Mouse (Mus musculus) heart, embryonic 12.5 days (tissue): ENCODE data around the gene Mocs1. TPM values are rescaled to one million over a fixed set of nuclear protein-coding genes. Genes with fewer than 3 reads are reported as not detected.

Experiments
- ATAC-seq: fragments of 200-750 bp; cut with Nextera tagmentation; 2 replicates; pipeline ENCODE4 v1.8.0; 2017; ENCODE audit warnings: moderate TSS enrichment, moderate library complexity; ENCODE audit not compliant: insufficient number of reproducible peaks, low FRiP score
- H3K27ac ChIP-seq: fragments of 300-500 bp; sonication (generic); 2 replicates; pipeline ENCODE4 v1.5.1; 2016; ENCODE audit warnings: mild to moderate bottlenecking, moderate library complexity; ENCODE audit not compliant: poor library complexity, severe bottlenecking
- H3K27me3 ChIP-seq: fragments of 300-500 bp; sonication (generic); replicated peaks from 2 replicates; pipeline ENCODE4 v1.6.1; 2016; ENCODE audit warnings: mild to moderate bottlenecking, moderate library complexity
- H3K36me3 ChIP-seq: fragments of 300-500 bp; sonication (generic); 2 replicates; pipeline ENCODE4 v1.6.1; 2016; ENCODE audit warnings: mild to moderate bottlenecking, moderate library complexity
- H3K4me1 ChIP-seq: fragments of 300-500 bp; sonication (generic); replicated peaks from 2 replicates; pipeline ENCODE4 v1.6.1; 2016; ENCODE audit warnings: mild to moderate bottlenecking
- H3K4me2 ChIP-seq: fragments of 300-500 bp; sonication (generic); 2 replicates; pipeline ENCODE4 v1.6.1; 2016; ENCODE audit warnings: mild to moderate bottlenecking, moderate library complexity
- H3K4me3 ChIP-seq: fragments of 300-500 bp; sonication (generic); 2 replicates; pipeline ENCODE4 v1.5.1; 2016; ENCODE audit warnings: mild to moderate bottlenecking
- H3K9ac ChIP-seq: fragments of 300-500 bp; sonication (generic); 2 replicates; pipeline ENCODE4 v1.6.1; 2016; ENCODE audit warnings: mild to moderate bottlenecking, moderate library complexity
- H3K9me3 ChIP-seq: fragments of 300-500 bp; sonication (generic); replicated peaks from 2 replicates; pipeline ENCODE4 v1.6.1; 2016; ENCODE audit warnings: mild to moderate bottlenecking, moderate library complexity
- WGBS: fragments of 180-500 bp; shearing (Covaris S2); methylation state at CpG from one replicate; pipeline ENCODE4 v1.1.7; 2016; 5-methylcytosine and 5-hydroxymethylcytosine counted together
- polyA plus RNA-seq: library from polyadenylated mRNA; unstranded; fragments of >200 nt; fragmentation: Nextera tagmentation; extraction: Ambion mirVana; gene quantifications from 2 replicates; pipeline ENCODE4 v1.2.1, GENCODE M21; 2016

Mocs1 gene
- polyA plus RNA-seq = 6.6 TPM in 2 replicates

GRCm38 (mm10) chr17:49428239-49428688, at the start of gene Mocs1:
Mocs1 (plus strand) TSS chr17:49428362.
- peak; percentile 98 for ATAC-seq
- Histone ChIP-seq H3K4me2 (peak within 1 kb of the TSS; percentile 85), H3K4me1 (peaks cover 34% of the 10 kb centered on the region), H3K27ac (peak within 1 kb of the TSS; percentile 9; the same call in 1 of the 2 replicates), H3K27me3 (no peaks in the 10 kb centered on the region), H3K4me3 (peak within 1 kb of the TSS; percentile 67), H3K36me3 (peaks cover 5% of the 10 kb centered on the region), H3K9ac (peak within 1 kb of the TSS; percentile 84), H3K9me3 (no peaks in the 10 kb centered on the region)
- under 1% methylated on average over 28 of the region's 28 CpGs for WGBS

DNA sequence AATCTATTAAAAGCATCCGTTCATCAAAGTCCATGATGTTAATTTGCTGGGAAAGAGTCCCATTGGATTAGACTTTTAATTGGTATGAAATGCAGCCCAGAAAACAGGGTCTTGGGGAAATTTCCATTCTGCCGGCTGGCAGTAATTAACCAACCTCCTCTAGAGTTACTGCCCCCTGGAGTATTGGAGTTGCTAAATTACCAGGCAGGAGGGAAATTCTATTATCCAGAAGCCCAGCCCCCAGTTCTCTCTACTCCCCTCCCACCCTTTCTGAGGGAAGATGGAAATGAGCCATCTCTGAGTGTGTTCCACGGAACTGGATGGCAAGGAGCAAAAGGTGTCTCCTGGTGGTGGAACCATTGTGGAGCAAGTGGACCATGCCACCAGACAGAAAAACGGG, 48.5 kb upstream of the Mocs1 start:
- H3K36me3 ChIP-seq = no peaks in the 10 kb centered on the region
- no peak overlapping the region for H3K9ac ChIP-seq
- no peak for ATAC-seq
- H3K27me3 ChIP-seq = peaks cover 8% of the 10 kb centered on the region; the same call in 1 of the 2 replicates
- no peaks in the 10 kb centered on the region for H3K9me3 ChIP-seq
- H3K4me1 ChIP-seq = peaks cover 12% of the 10 kb centered on the region
- no peak overlapping the region for H3K4me2 ChIP-seq
- 78% methylated on average over 4 of the region's 4 CpGs for WGBS
- H3K27ac ChIP-seq = no peak overlapping the region
- no peak overlapping the region for H3K4me3 ChIP-seq

DNA sequence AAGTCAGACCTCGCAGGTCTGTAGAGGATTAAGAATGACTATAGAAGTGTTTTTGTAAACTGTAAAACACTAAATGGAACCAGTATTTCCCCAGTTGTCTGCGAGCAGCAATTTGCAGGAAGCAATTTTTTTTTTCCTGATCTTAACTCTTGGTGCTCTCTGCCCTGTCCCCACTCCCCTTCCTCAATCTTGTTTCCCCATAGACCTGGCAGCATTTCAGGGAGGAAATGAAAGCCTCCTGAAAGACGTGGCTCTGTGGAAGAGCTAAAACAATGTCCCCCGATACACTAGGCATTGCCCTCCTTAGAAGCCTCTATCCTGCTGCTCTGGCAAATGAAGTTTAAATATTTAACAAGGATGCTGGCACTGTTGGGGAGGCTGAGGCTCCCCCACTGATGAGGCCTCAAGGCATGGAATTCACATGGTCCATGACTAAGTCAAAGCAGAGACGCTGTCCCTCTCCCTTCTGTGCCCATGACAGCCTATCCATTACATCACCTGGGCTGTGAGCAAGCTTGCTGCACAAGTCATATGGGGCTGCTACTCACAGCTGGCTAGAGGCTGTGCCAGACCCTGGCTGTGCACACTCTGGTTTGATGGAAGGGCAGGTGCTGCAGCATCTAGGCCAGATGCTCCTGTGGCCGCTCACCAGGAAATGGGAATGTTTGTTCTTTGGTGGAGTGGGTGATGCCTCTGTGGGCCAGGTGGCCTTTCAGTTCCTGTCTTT, 43.8 kb upstream of the Mocs1 start:
- Histone ChIP-seq H3K27me3 (peaks cover 8% of the 10 kb centered on the region; the same call in 1 of the 2 replicates), H3K4me3 (no peak overlapping the region), H3K36me3 (no peaks in the 10 kb centered on the region), H3K4me1 (peaks cover 6% of the 10 kb centered on the region), H3K4me2 (no peak overlapping the region), H3K9me3 (peaks cover 6% of the 10 kb centered on the region), H3K9ac (no peak overlapping the region), H3K27ac (no peak overlapping the region)
- WGBS = 41% methylated on average over 6 of the region's 6 CpGs
- ATAC-seq = no peak

GRCm38 (mm10) chr17:49387741-49388140, 40.4 kb upstream of the Mocs1 start:
- Histone ChIP-seq H3K4me3 (no peak overlapping the region), H3K27ac (no peak overlapping the region), H3K36me3 (no peaks in the 10 kb centered on the region), H3K4me1 (peaks cover 6% of the 10 kb centered on the region), H3K9ac (no peak overlapping the region), H3K4me2 (no peak overlapping the region), H3K9me3 (peaks cover 6% of the 10 kb centered on the region), H3K27me3 (peaks cover 8% of the 10 kb centered on the region; the same call in 1 of the 2 replicates)
- WGBS = 77% methylated on average over 2 of the region's 2 CpGs
- no peak for ATAC-seq

DNA sequence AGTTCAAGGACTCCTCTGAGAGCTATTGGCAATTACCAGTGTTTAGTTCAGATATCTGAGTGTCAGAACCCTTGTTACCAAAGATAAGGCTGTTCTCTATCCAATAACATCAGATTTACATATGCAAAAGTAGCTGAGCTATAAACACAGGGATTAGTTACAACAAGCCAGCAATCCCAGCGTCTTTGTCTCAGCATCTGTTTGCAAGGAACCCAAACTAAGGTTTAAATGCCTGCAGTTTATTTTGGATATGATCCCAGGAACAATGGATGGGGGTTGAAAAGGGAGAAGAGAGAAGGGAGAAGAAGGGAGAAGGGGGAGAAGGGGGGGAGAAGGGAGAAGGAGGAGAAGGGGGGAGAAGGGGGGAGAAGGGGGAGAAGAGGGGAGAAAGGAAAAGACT, 35.4 kb upstream of the Mocs1 start:
- WGBS = 18% methylated on average over 1 of the region's 1 CpGs
- H3K9me3 ChIP-seq = peaks cover 1% of the 10 kb centered on the region

GRCm38 (mm10) chr17:49394836-49395235, 33.3 kb upstream of the Mocs1 start:
- H3K4me3 ChIP-seq = no peak overlapping the region
- no peak for ATAC-seq

More for the DNA sequence above, 35.4 kb upstream of the Mocs1 start:
- H3K4me2 ChIP-seq = no peak overlapping the region
- H3K4me1 ChIP-seq = no peaks in the 10 kb centered on the region
- ATAC-seq = no peak
- H3K9ac ChIP-seq = no peak overlapping the region
- H3K27me3 ChIP-seq = peaks cover 4% of the 10 kb centered on the region; the same call in 1 of the 2 replicates
- no peak overlapping the region for H3K4me3 ChIP-seq
- H3K27ac ChIP-seq = no peak overlapping the region
- no peaks in the 10 kb centered on the region for H3K36me3 ChIP-seq

DNA sequence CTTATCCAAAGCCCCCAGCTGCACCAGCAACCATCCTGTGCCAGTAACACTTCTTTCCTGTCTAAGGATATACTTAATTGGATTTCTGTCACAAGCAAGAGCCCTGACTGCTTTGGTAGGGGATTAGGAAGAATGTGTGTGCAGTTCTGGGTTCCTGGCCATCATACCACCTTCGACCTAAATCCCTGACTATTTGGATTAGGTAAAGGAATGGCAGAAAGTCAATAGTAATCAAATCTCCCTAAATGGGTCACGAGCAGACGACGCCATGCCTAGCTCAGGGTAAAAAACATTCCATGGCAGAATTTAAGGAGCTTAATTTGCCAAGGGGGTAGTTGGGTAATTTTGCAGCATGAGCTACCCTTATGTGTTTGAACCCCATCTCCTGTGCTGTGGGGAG, 28.6 kb upstream of the Mocs1 start:
- no peak for ATAC-seq
- Histone ChIP-seq H3K9ac (peak overlapping the region; percentile 45; the same call in 1 of the 2 replicates), H3K27ac (no peak overlapping the region), H3K36me3 (no peaks in the 10 kb centered on the region), H3K4me2 (no peak overlapping the region), H3K4me3 (no peak overlapping the region), H3K27me3 (peaks cover 4% of the 10 kb centered on the region; the same call in 1 of the 2 replicates), H3K4me1 (no peaks in the 10 kb centered on the region), H3K9me3 (no peaks in the 10 kb centered on the region)
- 70% methylated on average over 4 of the region's 4 CpGs for WGBS

More at GRCm38 (mm10) chr17:49394836-49395235, 33.3 kb upstream of the Mocs1 start:
- Histone ChIP-seq H3K9ac (no peak overlapping the region), H3K4me2 (no peak overlapping the region), H3K4me1 (no peaks in the 10 kb centered on the region), H3K27ac (no peak overlapping the region), H3K27me3 (peaks cover 4% of the 10 kb centered on the region; the same call in 1 of the 2 replicates), H3K36me3 (no peaks in the 10 kb centered on the region), H3K9me3 (no peaks in the 10 kb centered on the region)
- WGBS = 50% methylated on average over 1 of the region's 1 CpGs

DNA sequence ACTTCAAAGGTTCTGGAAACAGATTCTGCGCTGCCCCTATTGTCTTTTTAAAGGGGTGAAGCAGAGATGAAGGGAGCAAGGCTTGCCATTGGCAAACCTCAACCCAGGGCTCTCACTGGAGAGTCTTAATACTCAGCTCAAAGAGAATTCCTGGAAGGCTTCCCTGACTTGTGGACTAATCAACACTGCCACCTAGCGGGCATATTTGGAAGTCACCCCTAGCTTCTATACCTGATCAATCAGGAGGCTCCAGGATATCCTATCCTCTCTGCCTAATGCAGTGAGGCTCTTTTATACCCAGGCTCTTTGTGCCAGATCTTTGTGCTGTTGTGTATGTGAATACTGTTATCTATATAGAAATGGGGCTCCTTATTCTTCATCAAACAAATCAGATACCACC, 28.0 kb upstream of the Mocs1 start:
- Histone ChIP-seq H3K9me3 (no peaks in the 10 kb centered on the region), H3K9ac (no peak overlapping the region), H3K4me1 (no peaks in the 10 kb centered on the region), H3K4me3 (no peak overlapping the region), H3K36me3 (no peaks in the 10 kb centered on the region), H3K27me3 (peaks cover 4% of the 10 kb centered on the region; the same call in 1 of the 2 replicates), H3K27ac (no peak overlapping the region), H3K4me2 (no peak overlapping the region)
- ATAC-seq = no peak
- WGBS = 3% methylated on average over 2 of the region's 2 CpGs

DNA sequence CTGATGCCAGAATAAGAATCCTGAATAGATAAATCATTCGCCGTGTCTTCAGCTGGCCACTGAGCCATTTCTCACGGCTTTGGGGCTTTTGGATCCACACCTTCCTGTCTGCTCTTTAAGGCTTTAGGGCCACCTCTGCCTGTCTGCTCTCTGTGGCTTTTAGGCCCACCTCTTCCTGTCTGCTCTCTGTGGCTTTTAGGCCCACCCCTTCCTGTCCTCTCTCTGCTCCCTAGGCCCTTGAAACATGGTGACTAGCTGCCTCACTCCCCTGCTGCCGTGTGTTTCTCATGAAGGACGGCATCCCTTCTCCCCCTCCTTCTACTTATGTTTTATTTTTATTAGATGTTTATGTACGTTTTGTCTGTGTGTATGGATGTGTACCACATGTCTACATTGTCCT, 25.0 kb upstream of the Mocs1 start:
- Histone ChIP-seq H3K27me3 (no peaks in the 10 kb centered on the region), H3K36me3 (no peaks in the 10 kb centered on the region), H3K4me1 (no peaks in the 10 kb centered on the region), H3K27ac (no peak overlapping the region), H3K4me3 (no peak overlapping the region), H3K4me2 (no peak overlapping the region), H3K9me3 (no peaks in the 10 kb centered on the region), H3K9ac (no peak overlapping the region)
- ATAC-seq = no peak
- WGBS = 73% methylated on average over 6 of the region's 6 CpGs

GRCm38 (mm10) chr17:49405927-49406326, 22.2 kb upstream of the Mocs1 start:
- Histone ChIP-seq H3K4me3 (no peak overlapping the region), H3K4me2 (no peak overlapping the region), H3K9me3 (no peaks in the 10 kb centered on the region), H3K27me3 (no peaks in the 10 kb centered on the region), H3K9ac (no peak overlapping the region), H3K36me3 (no peaks in the 10 kb centered on the region), H3K27ac (no peak overlapping the region), H3K4me1 (no peaks in the 10 kb centered on the region)
- 81% methylated on average over 5 of the region's 5 CpGs for WGBS
- ATAC-seq = no peak

DNA sequence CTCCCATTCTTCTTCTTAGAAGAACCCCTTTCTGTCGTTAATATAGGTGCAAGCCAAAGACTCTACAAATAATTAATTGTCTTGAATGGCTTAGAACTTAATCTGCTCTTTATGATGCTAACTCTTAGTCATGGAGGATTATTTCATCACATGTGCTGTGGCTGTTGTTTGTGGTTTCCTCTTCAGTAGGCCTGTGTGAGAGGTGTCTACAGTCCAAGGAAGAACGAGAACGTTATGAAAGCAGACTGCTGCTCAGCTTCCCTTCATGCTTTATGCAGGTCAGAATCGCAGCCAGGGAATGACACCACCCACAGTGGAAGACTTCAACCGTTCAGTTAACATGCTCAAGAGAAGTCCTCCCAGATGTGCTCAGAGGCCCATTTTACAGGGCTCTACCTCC, 15.2 kb upstream of the Mocs1 start:
- Histone ChIP-seq H3K27me3 (no peaks in the 10 kb centered on the region), H3K4me3 (no peak overlapping the region), H3K4me1 (no peaks in the 10 kb centered on the region), H3K9ac (no peak overlapping the region), H3K9me3 (no peaks in the 10 kb centered on the region), H3K27ac (no peak overlapping the region), H3K36me3 (no peaks in the 10 kb centered on the region), H3K4me2 (no peak overlapping the region)
- no peak for ATAC-seq
- WGBS = 74% methylated on average over 5 of the region's 5 CpGs
